Mouse (Mus musculus): Measurements from ENCODE around the gene Tmem39a.

The Tmem39a gene

GRCm38 (mm10) chr16:38587572-38587971 lies 29.1 kb downstream of the Tmem39a start:
- peak; percentile 33 for DNase-seq (ENCODE audit: low read depth, low spot score)

DNA sequence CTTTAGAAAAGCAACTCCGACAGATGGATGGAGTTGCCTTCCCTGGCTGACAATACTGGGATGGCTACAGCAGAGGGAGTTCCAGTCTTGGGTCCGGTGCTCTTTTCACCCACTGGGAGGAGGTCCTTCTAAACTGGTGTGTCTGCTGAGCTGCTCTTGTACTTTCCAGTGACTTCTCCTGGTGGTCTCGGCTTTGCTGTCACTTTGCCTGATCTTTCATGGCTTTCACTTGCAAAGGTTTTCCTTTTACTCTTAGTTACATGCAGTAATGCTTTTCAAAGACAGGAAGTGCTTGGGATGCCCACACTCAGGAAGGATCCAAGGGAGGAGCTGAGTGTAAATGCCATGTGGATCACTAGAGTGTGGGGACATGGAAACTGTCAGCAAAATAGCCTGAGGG lies 33.0 kb downstream of the Tmem39a start:
- DNase-seq (ENCODE audit: low read depth, low spot score) = no peak

DNA sequence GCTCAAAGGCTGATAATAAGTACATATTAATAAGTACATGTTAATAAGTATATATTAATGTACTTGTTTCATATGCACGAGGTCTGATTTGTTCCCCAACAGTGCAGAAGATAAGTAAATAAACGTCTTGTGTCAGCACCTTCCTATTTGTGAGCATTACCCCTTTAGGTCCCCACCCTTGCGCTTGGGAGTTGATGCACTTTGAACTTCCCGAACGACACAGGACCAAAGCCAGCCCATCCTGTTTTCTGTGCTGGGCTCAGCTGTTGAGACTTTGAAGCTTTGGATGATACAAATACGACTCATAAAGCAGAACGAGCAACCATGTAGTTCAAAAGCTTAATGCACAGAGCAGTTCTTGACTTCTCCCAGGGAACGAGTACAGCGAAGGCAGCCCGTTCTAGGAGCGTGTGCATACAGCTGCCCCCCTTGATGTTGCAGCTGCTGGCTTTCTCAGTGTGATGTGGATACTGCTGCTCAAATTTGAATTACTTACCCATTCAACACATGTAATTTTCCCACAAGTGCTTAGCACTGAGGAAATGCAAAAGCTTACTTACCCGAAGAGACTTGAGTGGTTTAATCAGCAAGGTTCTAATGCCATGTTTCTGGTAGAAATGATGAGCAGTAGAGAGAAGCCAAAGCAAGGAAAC lies 33.7 kb downstream of the Tmem39a start:
- no peak for DNase-seq (ENCODE audit: low read depth, low spot score)

DNA sequence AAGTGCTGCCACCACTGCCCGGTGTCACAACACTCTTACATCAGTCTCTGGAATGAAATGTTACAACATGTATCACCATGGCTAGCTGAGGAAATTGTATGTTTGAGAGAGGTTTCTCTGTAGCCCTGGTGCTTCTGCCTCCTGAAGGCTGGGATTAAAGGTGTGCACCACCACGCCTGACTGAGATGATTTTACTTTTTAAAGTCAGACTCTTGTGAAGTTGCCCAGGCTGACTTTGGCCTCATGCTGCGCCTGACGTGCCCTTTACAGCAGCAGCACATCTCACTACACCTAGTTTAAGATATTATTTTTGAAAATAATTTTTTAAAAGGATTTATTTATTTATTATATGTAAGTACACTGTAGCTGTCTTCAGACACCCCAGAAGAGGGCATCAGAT lies 34.4 kb downstream of the Tmem39a start:
- DNase-seq (ENCODE audit: low read depth, low spot score) = no peak

DNA sequence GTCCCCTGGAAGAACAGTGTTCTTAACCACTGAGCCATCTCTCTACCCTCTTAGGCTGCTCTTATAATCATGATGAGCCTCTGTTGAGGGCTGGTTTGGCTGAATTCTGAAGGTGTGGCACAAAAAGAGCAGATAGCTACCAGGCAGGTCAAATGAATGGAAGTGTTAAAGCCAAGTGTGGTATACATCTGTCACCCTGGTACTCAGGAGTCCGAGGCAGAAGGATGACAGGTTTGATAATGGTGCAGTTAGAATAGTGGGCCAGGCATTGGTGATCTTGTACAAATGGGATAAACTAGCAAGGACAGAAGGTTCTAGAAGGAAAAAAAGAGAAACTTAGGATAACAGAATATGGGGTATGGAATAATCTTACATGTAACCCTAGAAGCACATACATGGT lies 35.9 kb downstream of the Tmem39a start:
- DNase-seq (ENCODE audit: low read depth, low spot score) = no peak

GRCm38 (mm10) chr16:38596099-38596498 lies 37.6 kb downstream of the Tmem39a start:
- no peak for DNase-seq (ENCODE audit: low read depth, low spot score)

GRCm38 (mm10) chr16:38596651-38597050 lies 38.2 kb downstream of the Tmem39a start:
- no peak for DNase-seq (ENCODE audit: low read depth, low spot score)

- DNase-seq (ENCODE audit: low read depth, low spot score) = no peak
Observed at GRCm38 (mm10) chr16:38598986-38599680, 40.6 kb downstream of the Tmem39a start.

GRCm38 (mm10) chr16:38602989-38603804 lies 44.7 kb downstream of the Tmem39a start:
- peak; percentile 44 for DNase-seq (ENCODE audit: low read depth, low spot score)

DNA sequence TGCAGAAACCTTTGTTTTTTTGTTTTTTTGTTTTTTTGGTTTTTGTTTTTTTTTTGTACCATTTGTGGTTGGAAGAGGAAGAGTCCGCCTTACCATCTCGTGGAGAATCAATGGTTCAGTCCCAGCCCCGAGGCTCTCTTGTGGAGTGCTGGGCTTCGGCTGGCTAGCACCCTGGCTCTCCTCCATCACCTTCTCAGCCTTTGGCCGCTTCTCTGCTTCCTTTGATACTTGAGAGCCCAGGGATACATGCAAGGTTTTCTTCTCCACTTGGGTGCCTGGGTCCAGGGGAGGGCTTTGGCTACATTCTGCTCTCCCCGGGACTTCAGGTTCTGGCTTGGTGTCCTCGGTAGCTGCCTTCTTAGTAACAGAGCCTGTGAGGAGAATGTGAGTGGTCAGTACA lies 48.0 kb downstream of the Tmem39a start:
- no peak for DNase-seq (ENCODE audit: low read depth, low spot score)

DNA sequence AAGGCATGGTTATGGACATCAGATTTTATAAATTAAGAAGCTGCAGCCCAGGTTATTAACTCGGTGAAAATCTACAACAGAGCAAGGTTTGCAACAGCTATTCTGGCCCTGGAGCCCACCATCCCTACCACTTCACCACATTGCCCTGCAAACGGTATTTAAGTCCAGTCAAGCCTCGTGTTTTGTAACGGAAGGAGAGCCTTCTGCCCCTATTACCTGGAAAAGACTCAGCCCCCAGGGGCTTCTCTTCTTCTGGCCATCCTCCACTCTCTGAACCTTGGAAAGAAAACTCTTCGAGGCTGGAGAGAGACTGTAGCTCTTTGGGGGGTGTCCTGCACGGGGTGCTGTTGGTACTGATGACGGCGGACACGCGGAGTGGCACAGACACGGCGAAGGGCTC lies 50.2 kb downstream of the Tmem39a start:
- no peak for DNase-seq (ENCODE audit: low read depth, low spot score)

DNA sequence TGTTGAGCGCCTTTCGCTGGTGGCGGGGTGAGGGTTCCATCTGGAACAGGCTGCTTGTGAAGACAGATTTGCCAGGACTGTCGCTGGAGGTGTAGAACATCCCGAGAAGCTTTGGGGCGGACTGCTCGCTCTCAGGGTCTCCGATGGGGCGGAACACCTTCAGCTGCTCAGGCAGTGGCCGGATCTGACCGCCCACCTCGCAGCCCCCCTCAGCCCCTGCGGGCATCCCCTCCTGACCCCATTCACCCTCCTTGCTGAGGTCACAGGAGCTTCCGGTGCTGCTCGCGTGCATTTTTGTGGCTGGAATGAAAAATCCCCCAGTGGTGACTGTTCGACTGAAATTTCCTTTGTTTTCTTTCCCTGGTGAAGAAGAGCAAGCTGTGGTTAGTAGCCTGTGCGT lies 50.6 kb downstream of the Tmem39a start:
- no peak for DNase-seq (ENCODE audit: low read depth, low spot score)

DNA sequence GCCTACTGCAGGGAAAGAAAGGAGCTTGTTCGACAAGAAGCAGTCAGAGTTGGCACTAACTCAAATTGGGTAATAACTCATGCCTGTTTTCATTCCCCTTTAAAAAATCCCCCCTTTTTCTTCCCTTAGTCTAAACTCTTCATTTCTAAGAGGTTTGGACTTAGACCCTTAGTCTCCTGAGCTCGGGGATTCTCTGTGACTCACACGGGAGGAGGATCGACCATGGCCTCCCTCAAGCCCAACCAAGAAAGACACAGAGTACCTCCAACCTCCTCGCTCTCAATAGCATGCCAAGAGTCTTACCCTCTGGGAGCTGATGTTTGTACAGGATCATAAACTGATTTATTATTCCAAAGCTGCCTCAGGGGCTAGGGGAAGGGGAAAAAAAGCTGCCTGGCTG lies 54.1 kb downstream of the Tmem39a start:
- DNase-seq (ENCODE audit: low read depth, low spot score) = no peak

GRCm38 (mm10) chr16:38613646-38614045 lies 55.1 kb downstream of the Tmem39a start:
- DNase-seq (ENCODE audit: low read depth, low spot score) = no peak

DNA sequence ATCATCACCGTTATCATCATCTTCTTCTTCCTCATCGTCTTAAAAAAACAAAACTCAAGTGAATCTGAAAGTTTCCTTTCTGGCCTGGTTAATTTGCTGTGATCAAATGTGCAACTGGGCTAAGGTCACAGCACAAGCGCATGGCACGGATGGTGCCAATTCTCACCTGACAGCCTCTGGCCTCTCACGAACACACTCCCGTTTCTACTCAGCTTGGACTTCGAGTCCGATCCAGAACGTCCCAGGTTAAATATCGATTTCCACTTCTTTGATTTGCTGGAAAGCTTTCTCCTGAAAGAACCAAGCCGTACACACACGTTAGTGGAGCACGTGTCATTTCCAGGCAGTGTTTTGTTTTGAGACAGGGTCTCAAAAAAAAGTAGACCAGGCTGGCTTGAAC lies 59.5 kb downstream of the Tmem39a start:
- no peak for DNase-seq (ENCODE audit: low read depth, low spot score)

- DNase-seq (ENCODE audit: low read depth, low spot score) = peak; percentile 71
Observed at GRCm38 (mm10) chr16:38619054-38619453, 60.6 kb downstream of the Tmem39a start.

DNA sequence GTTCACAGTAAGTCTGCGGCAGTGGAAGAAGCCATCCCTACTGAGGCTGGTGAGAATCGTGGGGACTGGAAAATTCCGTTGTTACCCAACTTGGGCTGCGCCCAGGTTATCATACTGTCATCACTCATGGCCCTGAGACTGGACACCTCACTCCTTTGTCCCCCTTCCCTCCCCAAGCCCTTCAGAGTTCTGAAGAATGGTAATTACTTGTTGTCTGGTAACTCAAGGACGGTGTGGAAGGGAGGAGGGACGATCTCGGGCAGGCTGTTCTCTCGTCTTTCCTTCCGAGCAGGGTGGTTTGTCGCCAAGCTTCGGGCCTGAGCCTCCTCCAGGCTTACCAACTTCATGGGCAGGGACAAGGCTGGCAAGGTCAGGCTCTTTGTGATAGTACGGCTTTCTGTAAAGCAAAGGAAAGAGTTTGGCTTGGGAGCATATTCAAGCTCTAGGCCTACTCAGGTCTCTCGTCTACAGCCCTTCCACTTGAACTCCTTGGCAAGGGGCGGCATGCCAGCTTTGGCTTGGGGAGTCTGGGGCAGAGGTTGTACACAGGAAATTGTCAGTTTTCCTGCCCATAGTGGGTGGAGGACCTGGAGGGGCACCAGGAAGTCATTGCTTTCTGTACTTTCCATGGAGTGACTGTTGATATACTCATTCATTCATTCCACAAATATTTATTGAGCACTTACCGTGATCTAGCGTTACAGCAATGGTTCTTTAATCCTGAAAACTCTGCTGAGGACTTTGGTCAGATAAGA lies 62.4 kb downstream of the Tmem39a start:
- no peak for DNase-seq (ENCODE audit: low read depth, low spot score)

- DNase-seq (ENCODE audit: low read depth, low spot score) = peak; percentile 60
Observed at GRCm38 (mm10) chr16:38622283-38622682, 63.8 kb downstream of the Tmem39a start.

GRCm38 (mm10) chr16:38624303-38624702 lies 65.8 kb downstream of the Tmem39a start:
- no peak for DNase-seq (ENCODE audit: low read depth, low spot score)

GRCm38 (mm10) chr16:38625411-38625810 lies 66.9 kb downstream of the Tmem39a start:
- no peak for DNase-seq (ENCODE audit: low read depth, low spot score)

DNA sequence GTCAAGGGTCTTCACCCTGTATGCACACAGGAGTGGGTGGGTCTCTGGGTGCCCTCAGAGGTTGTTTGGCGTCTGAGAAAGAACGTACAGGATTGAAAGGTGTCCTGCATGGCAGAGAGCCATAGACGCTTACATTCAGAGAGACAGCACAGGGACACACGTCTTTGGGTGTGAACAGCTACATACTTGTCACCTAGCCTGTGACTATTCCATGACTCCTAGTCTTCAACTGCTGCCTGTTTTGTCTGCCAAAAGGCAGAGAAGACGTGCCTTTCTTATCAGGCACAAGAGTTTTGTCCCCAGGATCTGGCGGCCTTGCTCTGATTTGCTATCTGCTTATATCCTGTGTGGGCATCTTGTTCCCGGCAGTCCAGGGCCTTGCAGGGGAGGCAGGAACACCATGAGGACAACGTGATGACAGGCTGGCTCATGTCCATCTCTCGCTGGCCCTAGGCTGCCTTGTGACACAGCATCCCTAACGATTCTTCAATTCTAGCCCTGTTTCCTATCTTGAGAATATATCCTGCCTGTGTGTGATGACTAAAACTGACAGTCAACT lies 67.4 kb downstream of the Tmem39a start:
- no peak for DNase-seq (ENCODE audit: low read depth, low spot score)

- DNase-seq (ENCODE audit: low read depth, low spot score) = peak; percentile 60
Observed at GRCm38 (mm10) chr16:38632147-38632546, 73.6 kb downstream of the Tmem39a start.

Measured in A20 (cell line).